Mouse (Mus musculus) heart, embryonic 13.5 days (tissue): ENCODE results near the gene Scnn1a. TPM values are rescaled to one million over a fixed set of nuclear protein-coding genes. Genes with fewer than 3 reads are reported as not detected.
A peak's percentile ranks its signal among the peaks of the same experiment; 100 is the strongest.

Experiments used
- ATAC-seq: fragments of 200-750 bp; cut with Nextera tagmentation; 2 replicates; pipeline ENCODE4 v1.8.0; 2017; ENCODE audit warnings: moderate TSS enrichment; ENCODE audit not compliant: insufficient number of reproducible peaks, low FRiP score, low TSS enrichment; ENCODE audit errors: extremely low read depth
- H3K27ac ChIP-seq: fragments of 300-500 bp; sonication (generic); replicated peaks from 2 replicates; pipeline ENCODE4 v1.5.1; 2015; ENCODE audit warnings: moderate library complexity, mild to moderate bottlenecking, inconsistent platforms
- H3K27me3 ChIP-seq: fragments of 300-500 bp; sonication (generic); replicated peaks from 2 replicates; pipeline ENCODE4 v1.6.1; 2015; ENCODE audit warnings: mild to moderate bottlenecking, inconsistent platforms
- H3K36me3 ChIP-seq: fragments of 300-500 bp; sonication (generic); 2 replicates; pipeline ENCODE4 v1.6.1; 2015; ENCODE audit warnings: mild to moderate bottlenecking, inconsistent platforms
- H3K4me1 ChIP-seq: fragments of 300-500 bp; sonication (generic); 2 replicates; pipeline ENCODE4 v1.6.1; 2015; ENCODE audit warnings: inconsistent platforms
- H3K4me2 ChIP-seq: fragments of 300-500 bp; sonication (generic); 2 replicates; pipeline ENCODE4 v1.6.1; 2015; ENCODE audit warnings: inconsistent platforms, mild to moderate bottlenecking, moderate library complexity
- H3K4me3 ChIP-seq: fragments of 300-500 bp; sonication (generic); 2 replicates; pipeline ENCODE4 v1.5.1; 2015; ENCODE audit warnings: moderate library complexity, mild to moderate bottlenecking, inconsistent platforms
- H3K9ac ChIP-seq: fragments of 300-500 bp; sonication (generic); 2 replicates; pipeline ENCODE4 v1.6.1; 2015; ENCODE audit warnings: inconsistent platforms, mild to moderate bottlenecking, moderate library complexity
- H3K9me3 ChIP-seq: fragments of 300-500 bp; sonication (generic); 2 replicates; pipeline ENCODE4 v1.6.1; 2016; ENCODE audit warnings: inconsistent platforms
- WGBS: fragments of 180-500 bp; shearing (Covaris S2); methylation state at CpG from one replicate; pipeline ENCODE4 v1.1.7; 2015; ENCODE audit warnings: mixed read lengths; 5-methylcytosine and 5-hydroxymethylcytosine counted together
- polyA plus RNA-seq: library from polyadenylated mRNA; unstranded; fragments of >200 nt; fragmentation: Nextera tagmentation; extraction: Ambion mirVana; gene quantifications from 2 replicates; pipeline ENCODE4 v1.2.1, GENCODE M21; 2015

Scnn1a gene
- polyA plus RNA-seq, 1 experiment from 2014 or later, result 0.63 TPM

DNA sequence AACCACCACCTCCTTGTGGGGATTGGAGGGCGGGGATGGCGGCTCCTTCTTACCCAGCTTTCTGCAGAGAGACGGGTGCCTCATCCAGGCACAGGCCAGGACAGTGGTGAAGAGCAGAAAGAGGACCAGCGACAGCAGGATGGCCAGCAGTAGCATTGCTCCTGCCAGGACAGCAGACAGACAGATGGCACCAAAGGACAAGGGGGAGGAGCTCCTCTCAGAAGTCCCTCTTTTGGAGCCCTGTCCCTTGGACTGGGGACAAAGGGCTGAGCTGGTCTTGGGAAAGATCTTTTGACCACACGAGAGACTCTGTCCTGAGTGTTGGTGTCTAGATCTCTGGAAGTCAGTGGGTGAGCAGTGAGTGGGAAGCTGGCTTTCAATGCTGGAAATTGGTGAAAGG lies 11.1 kb upstream of the Scnn1a start:
- Histone ChIP-seq H3K4me1 (peaks cover 38% of the 10 kb centered on the region), H3K4me2 (no peak overlapping the region), H3K36me3 (peaks cover 59% of the 10 kb centered on the region), H3K4me3 (no peak overlapping the region), H3K9ac (no peak overlapping the region), H3K27ac (no peak overlapping the region), H3K9me3 (no peaks in the 10 kb centered on the region), H3K27me3 (no peaks in the 10 kb centered on the region)
- no peak for ATAC-seq
- 37% methylated on average over 5 of the region's 5 CpGs for WGBS

DNA sequence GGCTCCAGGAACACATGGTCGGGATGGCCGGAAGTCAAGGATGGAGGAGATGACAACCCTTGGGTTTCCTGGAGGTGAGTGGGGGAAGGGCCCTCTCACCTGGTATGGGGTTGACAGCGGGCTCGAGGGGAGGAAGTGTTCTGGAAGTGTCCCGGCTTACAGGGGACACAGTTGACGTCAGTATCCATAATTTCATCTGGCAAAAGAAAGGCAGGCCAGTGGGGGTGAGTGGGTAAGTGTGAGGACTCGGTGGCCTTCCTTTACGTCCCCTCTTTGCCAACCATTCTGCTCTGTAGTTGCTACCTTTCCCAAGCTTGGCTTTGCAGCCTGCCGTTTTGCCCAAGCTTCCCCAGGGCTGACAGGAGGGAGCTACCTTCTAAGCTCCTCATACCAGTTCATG lies 8.3 kb upstream of the Scnn1a start:
- Histone ChIP-seq H3K9me3 (no peaks in the 10 kb centered on the region), H3K9ac (peak overlapping the region; percentile 96)

DNA sequence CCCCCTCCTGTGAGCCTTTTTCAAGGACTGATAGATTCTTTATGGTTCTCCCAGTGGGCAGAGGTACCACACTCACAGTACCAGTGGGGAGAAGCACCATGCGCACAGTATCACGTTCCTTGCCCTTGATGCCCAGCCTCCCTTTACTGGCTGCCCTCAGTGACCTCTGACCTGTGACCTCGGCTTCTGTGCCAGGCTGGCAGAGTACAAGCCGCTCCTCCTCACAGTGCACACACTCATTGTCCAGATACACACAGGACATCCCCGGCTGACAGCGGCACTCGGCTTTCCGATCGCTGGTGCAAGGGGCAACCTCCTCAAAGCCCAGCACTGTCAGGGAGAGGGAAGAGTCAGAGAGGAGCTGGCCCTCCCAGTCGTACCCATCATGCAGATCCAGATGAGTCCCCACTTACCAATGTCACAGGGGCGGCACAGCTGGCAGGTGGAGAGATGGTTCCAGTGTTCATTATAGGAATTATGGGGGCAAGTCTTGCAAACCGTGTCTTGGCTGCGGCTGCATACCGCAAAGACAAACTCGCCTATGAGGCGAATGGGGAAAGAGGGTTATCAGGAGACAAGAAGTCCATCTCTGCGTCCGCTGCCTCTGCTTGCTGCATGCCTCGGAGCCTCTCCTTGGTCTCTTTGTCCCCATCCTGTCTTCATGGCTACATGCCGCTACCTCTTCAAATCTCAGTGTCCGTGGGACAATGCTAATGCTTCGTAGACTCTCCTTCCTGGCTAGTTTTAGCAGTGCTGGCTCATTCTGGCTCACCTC lies 7.7 kb upstream of the Scnn1a start:
- peak overlapping the region; percentile 78 for H3K27ac ChIP-seq
- 47% methylated on average over 22 of the region's 22 CpGs for WGBS
- no peak for ATAC-seq

More for the DNA sequence above, 8.3 kb upstream of the Scnn1a start:
- H3K36me3 ChIP-seq, result peaks cover 43% of the 10 kb centered on the region
- ATAC-seq, result no peak
- H3K27me3 ChIP-seq, result no peaks in the 10 kb centered on the region
- WGBS, result 68% methylated on average over 9 of the region's 9 CpGs
- peaks cover 42% of the 10 kb centered on the region for H3K4me1 ChIP-seq
- no peak overlapping the region for H3K27ac ChIP-seq
- peak overlapping the region; percentile 90 for H3K4me2 ChIP-seq
- peak overlapping the region; percentile 71 for H3K4me3 ChIP-seq

DNA sequence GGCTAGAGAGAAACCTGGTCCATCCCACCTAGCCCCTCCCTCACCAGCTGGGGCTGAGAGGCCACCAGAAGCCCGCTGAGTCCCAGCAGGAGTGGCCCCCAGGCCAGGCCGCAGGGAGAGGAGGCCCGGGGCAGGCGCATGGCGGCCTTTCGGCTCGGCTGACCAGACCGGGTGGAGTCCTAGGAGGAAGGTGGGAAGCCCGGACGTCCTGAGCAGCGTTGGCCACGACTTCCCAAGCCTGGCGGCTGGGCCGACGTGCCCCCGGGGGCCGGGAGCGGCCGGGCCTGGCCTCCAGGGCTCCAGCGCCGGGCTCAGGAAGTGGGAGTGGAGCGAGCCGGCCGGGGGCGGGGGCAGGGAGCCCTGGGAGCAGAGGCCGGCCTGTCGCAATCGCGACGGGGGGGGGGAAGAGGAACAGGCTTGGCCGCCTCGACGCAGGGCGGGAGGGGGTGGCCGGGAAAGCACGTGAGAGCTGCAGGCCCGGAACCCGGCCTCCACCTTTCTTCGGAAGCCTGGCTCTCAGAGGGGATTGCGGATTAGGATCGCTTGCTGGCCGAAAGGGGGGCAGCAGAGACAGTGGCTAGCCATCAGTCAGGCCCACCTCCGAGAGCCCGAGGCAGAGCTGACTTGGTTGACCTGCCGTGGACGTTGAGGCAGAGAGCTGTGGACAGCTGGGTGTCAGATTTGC lies 6.8 kb upstream of the Scnn1a start, which contains the start of gene Ltbr:
TSS of gene Ltbr (minus strand) at position 340 of the 685 bp plus-strand sequence.
- Histone ChIP-seq H3K36me3 (peaks cover 31% of the 10 kb centered on the region), H3K9ac (peak within 1 kb of the TSS; percentile 96), H3K9me3 (no peaks in the 10 kb centered on the region), H3K4me3 (peak within 1 kb of the TSS; percentile 71), H3K4me1 (peaks cover 46% of the 10 kb centered on the region), H3K27me3 (0 out of 2 replicates have a peak, but pooled peaks cover 4% of the 10 kb centered on the region), H3K27ac (peak within 1 kb of the TSS; percentile 78), H3K4me2 (peak within 1 kb of the TSS; percentile 90)
- WGBS, result under 1% methylated on average over 40 of the region's 46 CpGs
- peak; percentile 62; the same call in 1 of the 2 replicates for ATAC-seq

More for the DNA sequence above, 7.7 kb upstream of the Scnn1a start:
- peaks cover 46% of the 10 kb centered on the region for H3K4me1 ChIP-seq
- H3K27me3 ChIP-seq, result no peaks in the 10 kb centered on the region
- H3K36me3 ChIP-seq, result peaks cover 40% of the 10 kb centered on the region
- no peaks in the 10 kb centered on the region for H3K9me3 ChIP-seq
- peak overlapping the region; percentile 96 for H3K9ac ChIP-seq
- peak overlapping the region; percentile 90 for H3K4me2 ChIP-seq
- peak overlapping the region; percentile 71 for H3K4me3 ChIP-seq

DNA sequence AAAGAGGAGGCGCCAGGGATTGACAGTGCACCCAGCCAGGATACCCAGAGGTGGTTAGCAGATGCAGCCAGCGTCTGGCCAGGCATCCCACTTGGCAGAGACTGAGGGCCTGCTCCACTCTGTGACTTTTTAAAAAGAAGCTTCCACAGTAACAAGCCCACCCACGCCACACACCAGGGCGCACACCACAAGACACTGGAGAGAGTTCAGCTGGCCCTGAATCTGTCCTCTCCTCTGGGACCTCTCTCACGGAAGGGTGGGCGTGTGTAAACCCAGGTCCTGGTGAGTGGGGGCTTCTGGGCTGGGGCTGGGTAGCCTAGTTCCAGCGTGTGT lies 6.3 kb upstream of the Scnn1a start:
- ATAC-seq, result no peak
- Histone ChIP-seq H3K9me3 (no peaks in the 10 kb centered on the region), H3K27me3 (peaks cover 8% of the 10 kb centered on the region), H3K4me2 (peak overlapping the region; percentile 90), H3K36me3 (peaks cover 26% of the 10 kb centered on the region), H3K27ac (peak overlapping the region; percentile 78), H3K4me3 (peak overlapping the region; percentile 71), H3K9ac (peak overlapping the region; percentile 96), H3K4me1 (peaks cover 40% of the 10 kb centered on the region)
- WGBS, result 57% methylated on average over 7 of the region's 7 CpGs

DNA sequence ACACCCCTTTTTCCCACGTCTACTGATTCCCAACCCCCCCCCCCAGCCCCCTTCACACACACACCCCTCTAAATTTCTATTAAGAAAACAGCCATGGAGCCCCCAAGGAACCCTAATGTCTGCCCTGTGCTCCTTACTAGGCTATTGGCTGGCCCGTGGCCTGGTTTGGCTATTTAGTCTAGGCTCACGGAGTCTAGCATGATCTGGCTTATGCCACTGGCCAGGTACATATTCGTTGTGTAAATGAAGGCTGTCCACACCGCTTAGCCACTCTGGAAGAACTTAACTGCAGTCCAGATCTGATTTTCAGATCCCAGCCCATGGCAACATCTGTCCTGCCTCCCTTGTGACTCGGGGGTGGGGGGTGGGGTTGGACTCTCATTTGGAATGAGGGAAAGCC lies 5.7 kb upstream of the Scnn1a start:
- Histone ChIP-seq H3K4me2 (peak overlapping the region; percentile 90; the same call in 1 of the 2 replicates), H3K9ac (no peak overlapping the region), H3K4me1 (peaks cover 37% of the 10 kb centered on the region), H3K4me3 (no peak overlapping the region), H3K27me3 (peaks cover 14% of the 10 kb centered on the region), H3K36me3 (peaks cover 20% of the 10 kb centered on the region), H3K9me3 (no peaks in the 10 kb centered on the region), H3K27ac (no peak overlapping the region)
- ATAC-seq, result no peak
- WGBS, result 76% methylated on average over 6 of the region's 6 CpGs

DNA sequence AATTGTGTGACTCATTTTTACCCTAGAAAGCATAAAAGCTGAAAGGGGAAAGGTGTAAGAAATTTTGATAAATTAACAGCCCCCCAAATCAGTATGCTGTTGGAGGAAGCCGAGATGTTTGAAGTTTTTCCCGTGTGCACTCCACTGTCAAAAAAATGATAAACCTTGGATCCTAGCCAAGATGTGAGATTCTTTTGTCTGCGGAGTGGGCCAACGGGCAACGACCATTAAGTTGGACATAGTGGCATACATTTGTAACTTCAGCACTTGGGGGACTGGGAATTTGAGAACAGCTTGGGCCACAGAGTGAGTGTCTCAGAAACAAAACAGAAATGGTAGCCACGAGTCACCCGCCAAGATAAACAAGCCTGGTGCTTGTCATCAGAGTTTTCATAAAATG lies 3.4 kb upstream of the Scnn1a start:
- Histone ChIP-seq H3K4me1 (peaks cover 39% of the 10 kb centered on the region), H3K4me2 (no peak overlapping the region), H3K4me3 (no peak overlapping the region), H3K9me3 (no peaks in the 10 kb centered on the region), H3K36me3 (peaks cover under 1% of the 10 kb centered on the region), H3K9ac (no peak overlapping the region), H3K27ac (no peak overlapping the region), H3K27me3 (peaks cover 37% of the 10 kb centered on the region)
- ATAC-seq, result no peak
- WGBS, result 24% methylated on average over 7 of the region's 7 CpGs

DNA sequence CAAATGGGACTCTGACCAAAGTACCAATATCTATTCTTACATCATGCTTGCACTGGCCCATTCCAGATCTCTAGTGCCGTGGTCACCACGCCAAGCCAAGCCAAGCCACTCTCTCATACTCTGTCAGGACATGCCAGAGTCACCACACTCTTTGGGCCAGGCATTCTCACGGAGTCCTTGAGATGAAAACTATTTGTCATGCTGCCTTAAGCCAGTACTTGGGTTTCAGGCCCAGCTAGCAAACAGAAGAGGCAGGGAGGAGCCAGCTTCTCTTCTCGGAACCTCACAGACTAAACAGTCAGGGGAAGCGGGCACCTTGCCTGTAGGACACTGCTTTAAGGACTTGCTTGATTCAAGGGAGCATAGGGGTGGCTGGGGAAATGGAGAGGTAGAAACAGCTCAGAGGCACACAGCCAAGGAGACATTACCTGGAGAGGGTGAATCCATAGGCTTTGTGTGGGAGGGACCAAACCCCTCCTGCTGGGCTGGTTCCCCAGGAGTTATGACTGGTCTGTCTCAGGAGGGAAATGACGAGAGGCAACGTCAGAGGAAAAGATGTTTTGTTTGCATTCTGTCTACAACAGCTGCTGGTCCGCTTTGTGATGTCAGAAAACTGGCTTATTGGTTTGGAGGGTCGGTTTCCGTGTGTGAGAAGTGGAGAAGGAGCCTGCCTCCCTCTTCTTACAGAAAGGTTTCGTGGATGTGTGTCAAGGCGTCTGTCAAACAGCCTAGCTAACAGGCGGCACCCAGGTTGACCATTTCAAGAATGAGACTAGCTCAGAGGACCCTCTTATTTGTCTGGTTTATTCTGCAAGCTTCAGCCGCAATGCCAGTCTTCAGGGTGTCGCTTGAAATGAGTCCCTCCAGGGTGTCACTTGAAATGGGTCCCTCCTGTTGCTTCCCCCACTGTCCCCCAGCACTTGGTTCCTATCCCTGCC lies 1.2 kb upstream of the Scnn1a start:
- H3K9me3 ChIP-seq, result no peaks in the 10 kb centered on the region
- peaks cover 19% of the 10 kb centered on the region for H3K4me1 ChIP-seq
- no peak overlapping the region for H3K27ac ChIP-seq
- H3K4me3 ChIP-seq, result no peak overlapping the region
- H3K36me3 ChIP-seq, result no peaks in the 10 kb centered on the region
- ATAC-seq, result no peak
- H3K27me3 ChIP-seq, result peaks cover 56% of the 10 kb centered on the region
- WGBS, result 65% methylated on average over 15 of the region's 15 CpGs
- H3K9ac ChIP-seq, result no peak overlapping the region
- no peak overlapping the region for H3K4me2 ChIP-seq

DNA sequence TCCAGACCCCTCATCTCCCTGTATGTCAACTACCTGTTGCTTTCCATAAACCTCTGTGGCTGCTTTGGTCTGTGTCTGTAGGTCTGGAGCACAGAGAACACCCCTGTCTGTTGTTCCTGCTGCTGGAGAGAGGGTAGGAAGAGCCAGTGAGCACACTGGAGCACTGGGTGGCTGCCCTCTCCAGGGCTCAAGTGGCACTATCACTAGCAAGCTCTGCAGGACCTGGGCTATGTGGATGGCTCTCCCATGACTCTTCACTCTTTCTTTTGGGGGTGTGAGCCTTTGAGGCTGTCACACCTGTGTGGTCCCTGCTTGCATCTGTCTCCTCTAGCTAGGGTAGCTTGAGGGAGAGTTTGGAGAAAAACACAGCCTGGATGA lies 551 bp upstream of the Scnn1a start:
- Histone ChIP-seq H3K9ac (no peak overlapping the region), H3K27ac (no peak overlapping the region), H3K4me2 (no peak overlapping the region), H3K4me3 (no peak overlapping the region), H3K27me3 (peaks cover 56% of the 10 kb centered on the region), H3K4me1 (peaks cover 17% of the 10 kb centered on the region), H3K9me3 (no peaks in the 10 kb centered on the region), H3K36me3 (no peaks in the 10 kb centered on the region)
- ATAC-seq, result no peak

DNA sequence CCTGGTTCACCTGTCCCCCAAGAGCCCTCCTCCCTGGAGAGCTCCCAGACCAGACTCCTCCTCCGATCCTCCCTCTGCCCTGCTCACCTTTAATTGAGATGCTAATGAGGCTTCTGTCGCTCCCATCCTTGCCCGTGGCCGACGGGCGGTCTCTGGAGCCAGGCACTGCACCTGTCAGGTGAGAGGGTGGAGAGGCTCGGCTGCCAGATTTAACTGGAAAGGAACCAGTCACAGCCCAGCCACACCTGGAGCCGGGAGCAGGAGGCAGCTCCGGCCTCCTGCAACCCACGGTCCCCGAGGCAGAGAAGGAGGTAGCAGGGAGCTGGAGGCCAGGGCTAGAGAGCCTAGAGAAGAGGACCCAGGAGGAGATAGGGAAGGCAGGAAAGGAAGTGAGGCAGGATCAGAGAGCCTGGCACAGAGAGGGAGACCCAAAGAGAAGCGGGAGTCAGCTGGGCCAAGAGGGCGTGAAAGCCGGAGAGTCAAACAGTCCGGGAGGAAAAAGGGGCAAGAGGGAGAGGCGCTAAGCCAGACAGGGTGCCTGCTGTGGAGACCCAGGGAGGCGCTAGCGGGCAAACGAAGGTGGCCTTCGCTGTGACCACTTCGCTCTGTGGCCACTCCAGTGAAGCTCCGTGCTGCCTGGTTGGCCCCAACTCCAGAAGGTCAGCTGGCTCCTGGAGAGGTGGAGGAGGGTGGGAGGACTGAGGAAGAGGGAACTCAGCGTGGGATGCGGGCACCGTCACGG lies 826 bp downstream of the Scnn1a start:
- WGBS, result 9% methylated on average over 26 of the region's 26 CpGs
- H3K4me2 ChIP-seq, result peak overlapping the region; percentile 41
- H3K4me3 ChIP-seq, result 0 out of 2 replicates have a peak overlapping the region, but pooled peaks have one; percentile 4
- no peaks in the 10 kb centered on the region for H3K9me3 ChIP-seq
- H3K9ac ChIP-seq, result peak overlapping the region; percentile 50; the same call in 1 of the 2 replicates
- no peak for ATAC-seq
- no peak overlapping the region for H3K27ac ChIP-seq
- peaks cover 56% of the 10 kb centered on the region for H3K27me3 ChIP-seq
- no peaks in the 10 kb centered on the region for H3K36me3 ChIP-seq
- peaks cover 24% of the 10 kb centered on the region for H3K4me1 ChIP-seq
